Mouse (Mus musculus) MN1 (cell line): ENCODE results near the gene Usp3.

Experiments
- DNase-seq: peaks from one replicate; pipeline ENCODE4 v3.0.0-alpha.2; 2016; ENCODE audit warnings: low spot score

The Usp3 gene

DNA sequence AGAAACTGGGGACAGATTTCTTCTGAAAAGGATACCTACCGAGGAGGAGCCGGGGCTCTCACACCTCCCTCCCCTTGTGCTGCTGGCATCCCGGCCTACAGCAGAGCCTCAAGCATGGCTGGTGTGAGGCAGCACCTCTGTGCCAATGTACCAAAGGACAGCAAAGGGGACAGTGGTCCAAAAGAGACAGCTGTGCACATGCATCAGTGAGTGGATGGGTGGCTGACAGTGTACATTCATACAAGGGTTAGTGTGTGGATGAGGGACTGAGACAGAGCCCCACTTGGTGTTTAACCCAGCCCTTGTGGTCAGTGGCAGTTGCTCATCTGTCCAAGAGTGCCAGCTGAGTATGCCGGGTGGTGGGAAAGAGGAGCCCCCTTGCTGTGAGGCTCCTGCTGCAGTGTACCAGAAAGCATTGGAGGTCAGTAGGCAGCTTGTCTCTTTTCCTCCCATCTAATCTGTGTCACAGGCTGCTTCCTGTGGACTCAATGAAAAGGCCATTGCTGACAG is 84.0 kb downstream of the Usp3 start:
- DNase-seq, result no peak

DNA sequence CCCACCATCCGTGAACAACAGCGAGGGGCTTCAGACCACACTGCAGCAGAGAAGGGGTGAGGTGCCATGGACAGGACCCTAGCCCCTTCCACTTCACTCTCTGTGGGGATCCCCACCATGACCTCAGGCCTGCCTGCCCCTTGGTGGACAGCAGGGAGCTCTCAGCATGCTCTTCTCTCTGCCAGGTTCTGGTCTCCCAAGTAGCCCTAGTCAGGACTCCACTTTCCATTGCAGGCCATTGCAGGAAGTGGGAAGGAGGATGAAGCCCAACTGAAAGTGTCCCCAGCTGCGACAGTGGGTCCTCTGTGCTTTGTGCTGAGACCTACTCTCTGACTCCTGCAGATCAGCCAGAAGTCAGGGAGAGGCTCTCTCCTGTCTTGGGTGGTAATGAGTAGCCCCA is 85.3 kb downstream of the Usp3 start:
- DNase-seq, result no peak

DNA sequence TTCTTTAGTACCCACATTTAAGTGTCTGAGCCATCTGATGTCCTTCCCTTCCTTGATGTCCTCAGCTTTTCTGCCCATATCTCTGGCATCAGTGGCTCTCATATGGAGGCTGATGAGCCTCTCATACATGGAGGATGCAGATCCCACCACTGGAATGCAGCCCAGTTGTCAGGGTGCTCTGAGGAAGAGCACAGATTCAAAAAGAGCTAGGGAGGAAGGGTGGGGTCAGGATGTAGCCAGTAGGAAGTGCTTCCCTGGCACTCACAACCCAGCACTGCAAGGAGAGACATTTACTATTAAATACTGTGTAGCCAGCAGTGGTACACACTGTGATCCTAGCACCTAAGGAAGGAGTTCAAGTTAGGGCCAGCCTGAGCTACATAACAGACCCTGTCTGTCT is 86.5 kb downstream of the Usp3 start:
- DNase-seq, result no peak

DNA sequence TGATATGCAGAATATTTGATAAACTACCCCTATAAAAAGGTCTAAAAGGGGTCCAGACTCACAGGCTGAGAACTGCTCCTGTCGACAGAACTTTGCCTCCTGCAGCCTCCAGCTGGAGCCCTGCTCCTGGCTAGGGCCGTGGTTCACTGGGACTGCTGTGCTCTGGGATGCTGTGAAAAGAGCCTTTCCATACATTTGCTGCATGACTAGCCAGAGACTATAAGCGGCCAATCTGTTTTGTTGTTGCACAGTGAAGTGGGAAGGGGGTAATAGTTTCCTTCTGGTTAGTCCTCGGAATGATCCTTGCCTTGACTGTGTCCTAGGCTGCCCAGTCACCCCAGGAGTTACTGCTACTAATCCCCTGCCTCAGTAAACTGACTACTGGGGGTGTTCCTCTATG is 86.9 kb downstream of the Usp3 start:
- DNase-seq, result no peak

DNA sequence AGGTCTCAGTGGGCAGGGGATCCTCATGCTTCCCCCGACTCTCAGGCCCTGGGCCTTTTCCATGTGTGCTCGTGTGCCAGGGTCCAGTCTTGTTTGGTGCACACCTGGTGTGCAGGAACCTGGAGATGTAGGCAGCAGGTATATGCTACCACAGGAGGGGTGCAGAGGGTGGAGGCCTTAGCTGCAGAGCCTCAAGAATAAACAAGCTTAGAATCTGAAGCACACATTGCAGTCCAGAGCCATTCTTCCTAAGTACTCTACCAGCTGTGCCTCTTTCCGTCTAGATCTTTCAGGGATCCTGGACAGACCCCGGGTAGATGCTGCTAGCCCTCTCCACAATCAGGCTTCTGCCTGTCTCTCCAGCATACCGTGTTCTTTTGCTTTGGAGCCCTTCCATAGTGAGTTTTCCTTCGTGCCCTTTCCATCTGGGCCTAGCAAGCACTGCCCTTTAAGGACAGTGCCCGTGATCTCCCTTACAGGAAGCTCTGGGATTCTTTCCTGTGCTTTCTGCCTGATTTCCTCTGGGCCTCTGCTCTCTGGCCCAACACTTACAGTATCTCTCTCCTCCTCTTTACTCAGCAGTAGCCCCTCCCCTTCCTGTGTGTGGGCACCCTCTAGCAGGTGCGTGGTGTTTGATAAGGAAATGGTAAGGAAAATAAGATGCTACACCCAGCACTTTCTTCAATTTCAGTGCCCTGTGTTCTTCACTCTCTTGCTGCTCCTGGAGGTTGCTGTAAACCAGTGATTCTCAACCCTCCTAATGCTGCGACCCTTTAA is 87.6 kb downstream of the Usp3 start:
- no peak for DNase-seq

DNA sequence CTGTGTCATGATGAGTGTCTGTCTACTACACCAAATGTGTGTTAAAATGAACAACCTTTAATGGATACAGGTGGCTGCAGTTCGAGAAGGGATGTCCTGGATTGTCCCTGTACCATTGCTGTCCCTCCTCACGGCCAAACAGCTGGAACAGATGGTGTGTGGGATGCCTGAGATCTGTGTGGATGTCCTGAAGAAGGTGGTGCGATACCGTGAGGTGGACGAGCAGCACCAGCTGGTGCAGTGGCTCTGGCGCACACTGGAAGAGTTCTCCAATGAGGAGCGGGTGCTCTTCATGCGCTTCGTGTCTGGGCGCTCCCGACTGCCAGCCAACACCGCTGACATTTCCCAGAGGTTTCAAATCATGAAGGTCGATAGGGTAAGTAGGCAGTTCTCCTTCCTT is 88.4 kb downstream of the Usp3 start:
- no peak for DNase-seq

DNA sequence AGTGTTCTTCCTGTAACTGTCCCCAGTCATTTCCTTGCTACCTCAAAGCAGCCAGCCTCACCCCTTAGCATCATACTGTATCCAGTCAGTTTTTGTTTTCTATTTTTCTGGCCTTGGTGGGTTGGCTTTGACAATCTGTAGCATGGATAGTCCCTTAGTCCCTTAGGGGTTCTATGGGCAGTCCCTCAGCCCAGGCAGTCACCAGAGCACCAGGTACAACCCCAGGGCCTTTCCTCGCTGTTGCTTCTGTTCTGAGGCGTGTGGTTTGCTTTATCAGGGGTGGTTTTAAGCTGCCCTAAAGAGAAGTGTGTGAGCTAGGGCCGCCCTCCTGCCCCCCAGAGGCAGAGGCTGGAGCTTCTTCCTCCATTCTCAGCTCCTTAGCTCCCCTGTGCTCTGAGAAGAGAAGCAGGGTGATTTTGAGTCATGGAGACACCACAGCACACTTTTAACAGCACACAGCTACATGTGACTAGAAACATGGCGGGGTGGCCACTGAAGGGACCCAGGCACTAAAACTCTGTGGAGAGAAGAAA is 89.0 kb downstream of the Usp3 start:
- DNase-seq, result no peak

DNA sequence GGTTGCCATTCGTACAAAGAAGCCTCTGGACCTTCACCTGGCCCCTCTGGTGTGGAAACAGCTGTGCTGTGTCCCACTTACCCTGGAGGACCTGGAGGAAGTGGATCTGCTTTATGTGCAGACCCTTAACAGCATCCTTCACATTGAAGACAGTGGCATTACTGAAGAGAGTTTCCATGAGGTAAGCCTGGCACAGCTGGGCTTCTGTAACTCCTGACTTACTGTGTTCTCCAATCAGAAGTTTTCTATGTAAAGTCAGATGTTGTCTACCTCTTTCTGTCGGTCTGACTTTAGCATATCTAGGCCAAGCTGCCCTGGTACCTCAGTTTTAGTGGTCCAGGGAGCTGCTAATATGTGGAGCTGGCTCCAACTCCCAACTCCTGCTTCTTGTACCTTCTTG is 91.7 kb downstream of the Usp3 start:
- DNase-seq, result no peak

DNA sequence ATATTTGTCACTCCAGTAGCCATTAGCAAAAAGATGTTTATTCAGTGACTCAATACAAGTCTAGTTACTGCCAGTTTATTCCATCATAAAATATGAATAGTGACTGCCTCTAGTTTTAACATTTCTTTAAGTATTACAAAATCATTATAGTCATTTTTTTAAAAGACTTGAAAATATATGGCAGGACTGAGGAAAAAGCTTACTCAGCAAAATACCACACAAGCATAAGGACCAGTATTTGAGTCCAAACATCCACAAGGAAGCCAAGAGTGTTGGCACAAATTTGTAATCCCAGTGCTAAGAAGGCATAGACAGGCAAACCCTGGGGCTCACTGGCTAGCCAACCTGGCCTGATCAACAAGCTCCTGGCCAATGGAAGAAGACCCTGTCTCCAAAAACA is 99.0 kb downstream of the Usp3 start:
- DNase-seq, result no peak

DNA sequence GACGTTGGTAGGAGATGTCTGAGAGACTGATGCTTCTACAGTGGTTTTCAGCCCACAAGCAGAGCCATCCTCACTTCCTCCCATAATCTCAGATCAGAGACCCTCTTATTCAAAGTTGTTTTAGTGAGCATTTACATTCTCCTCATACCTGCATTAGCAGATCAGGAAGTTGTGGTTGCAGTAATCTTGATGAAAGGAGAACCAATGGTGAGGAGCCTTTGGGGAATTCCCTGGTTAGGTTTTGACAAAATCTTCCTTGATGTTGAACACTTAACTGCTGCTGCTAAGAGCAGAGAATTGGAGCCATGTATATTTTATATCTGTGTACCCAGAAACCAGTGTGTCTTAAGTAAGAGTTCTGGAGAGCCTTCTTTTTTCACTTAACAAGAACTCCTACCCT is 100.6 kb downstream of the Usp3 start:
- DNase-seq, result no peak

DNA sequence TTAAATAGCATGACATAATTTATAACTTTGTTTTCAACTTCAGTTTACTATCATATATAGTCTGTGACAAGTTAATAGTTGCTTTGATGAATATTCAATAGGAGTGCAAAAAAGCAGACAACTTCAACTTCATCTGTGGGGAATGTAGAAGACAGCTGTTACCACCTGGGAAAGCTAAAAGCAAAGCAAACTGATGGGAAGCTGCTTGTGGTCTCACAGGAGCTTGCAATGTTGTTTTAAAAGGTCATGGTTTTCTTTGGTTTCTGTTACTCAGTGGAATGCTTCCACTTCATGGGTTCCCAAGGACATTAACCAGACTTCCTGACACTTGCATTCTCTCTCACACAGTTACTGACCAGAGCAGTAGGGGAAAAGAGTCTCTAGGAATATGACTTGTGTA is 104.2 kb downstream of the Usp3 start:
- no peak for DNase-seq

DNA sequence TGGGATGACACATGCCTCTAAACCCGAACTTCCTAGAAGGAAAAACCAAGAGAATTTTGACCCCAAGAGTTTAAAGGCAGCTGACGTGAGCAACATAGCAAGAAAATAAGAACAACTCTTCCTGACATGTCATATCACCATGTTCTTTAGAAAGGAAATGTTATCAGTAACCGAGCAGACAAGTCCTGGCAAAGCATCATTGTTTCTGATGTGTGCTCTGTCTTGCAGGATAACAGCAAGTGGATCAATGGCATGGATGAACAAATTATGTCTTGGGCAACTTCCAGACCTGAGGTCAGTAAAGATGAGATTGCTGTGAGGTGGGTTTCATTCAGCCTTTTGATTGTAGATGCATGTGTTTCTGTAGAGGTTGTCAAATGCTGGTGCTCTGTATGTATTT is 109.5 kb downstream of the Usp3 start:
- DNase-seq, result no peak

DNA sequence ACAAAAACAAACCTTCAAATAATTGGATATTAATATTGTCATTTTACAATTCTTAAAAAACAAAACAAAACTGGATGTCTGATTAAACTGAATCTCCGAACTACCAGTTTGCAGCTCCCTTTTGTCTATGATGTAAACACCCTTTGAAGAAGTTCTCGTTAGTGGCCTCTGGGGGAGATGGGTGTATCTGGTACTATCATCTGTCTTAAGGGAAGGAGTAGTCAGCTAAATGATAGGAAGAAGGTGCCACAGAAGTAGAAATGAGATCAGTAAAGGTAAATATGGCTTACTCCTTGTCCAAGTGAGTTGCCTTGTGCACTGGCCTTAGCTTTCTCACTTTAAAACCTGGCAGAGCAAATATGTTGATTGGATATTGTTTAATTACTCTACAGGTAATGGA is 115.2 kb downstream of the Usp3 start:
- DNase-seq, result no peak

DNA sequence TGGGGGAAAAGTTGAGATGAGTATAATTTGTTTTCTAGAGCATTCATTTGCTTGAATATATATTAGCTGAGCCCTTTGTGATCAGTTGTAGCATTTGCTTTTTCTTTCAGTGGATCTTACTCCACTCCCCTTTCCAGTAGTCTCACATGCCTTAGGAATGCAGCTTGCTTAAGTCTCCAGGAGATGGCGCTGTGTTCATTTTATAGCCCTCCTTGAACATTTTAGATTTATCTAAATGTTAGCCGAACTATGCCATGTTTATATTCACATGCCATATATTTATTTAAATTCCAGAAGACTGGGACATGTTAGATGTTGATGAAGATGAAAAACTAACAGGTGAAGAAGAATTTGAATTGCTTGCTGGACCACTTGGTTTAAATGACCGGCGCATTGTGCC is 127.9 kb downstream of the Usp3 start:
- peak; percentile 25 for DNase-seq
